Mouse (Mus musculus) heart, embryonic 14.5 days (tissue): ENCODE data around the gene Zfp763. TPM values are rescaled to one million over a fixed set of nuclear protein-coding genes. Genes with fewer than 3 reads are reported as not detected.
"Not testable (repeated sequence)": the region's sequence is repeated elsewhere in the genome, so short reads cannot be mapped to it uniquely, and the experiment has no call there.

ENCODE experiments used
- ATAC-seq: fragments of 200-750 bp; cut with Nextera tagmentation; 2 replicates; pipeline ENCODE4 v1.8.0; 2017; ENCODE audit warnings: low read depth, moderate TSS enrichment; ENCODE audit not compliant: insufficient number of reproducible peaks, insufficient read depth, low FRiP score
- H3K27ac ChIP-seq, 2 experiments: fragments of 200-500 bp in 1 of 2; fragments of 300-500 bp in 1 of 2; sonication (generic) in 1 of 2; replicated peaks in 1 of 2; 2 replicates each; pipeline ENCODE4 v1.5.1; 2012 to 2014; ENCODE audit warnings: low read depth in 2 of 2, low read length in 2 of 2, control low read depth in 1 of 2, mild to moderate bottlenecking in 1 of 2, mixed read lengths in 1 of 2; ENCODE audit not compliant: control insufficient read depth in 1 of 2, insufficient read depth in 1 of 2
- H3K27me3 ChIP-seq: fragments of 300-500 bp; sonication (generic); 2 replicates; pipeline ENCODE4 v1.6.1; 2014; ENCODE audit warnings: mild to moderate bottlenecking, low read length, control low read depth; ENCODE audit not compliant: control insufficient read depth, insufficient read depth
- H3K36me3 ChIP-seq: fragments of 300-500 bp; sonication (generic); 2 replicates; pipeline ENCODE4 v1.6.1; 2014; ENCODE audit warnings: mild to moderate bottlenecking, control low read depth, low read length, mixed read lengths; ENCODE audit not compliant: control insufficient read depth, insufficient read depth
- H3K4me1 ChIP-seq, 2 experiments: fragments of 200-500 bp in 1 of 2; fragments of 300-500 bp in 1 of 2; sonication (generic) in 1 of 2; 2 replicates each; pipeline ENCODE4 v1.6.1; 2012 to 2014; ENCODE audit warnings: low read length in 2 of 2, control low read depth in 1 of 2, mixed read lengths in 1 of 2; ENCODE audit not compliant: control insufficient read depth in 2 of 2, insufficient read depth in 2 of 2
- H3K4me2 ChIP-seq: fragments of 300-500 bp; sonication (generic); 2 replicates; pipeline ENCODE4 v1.6.1; 2014; ENCODE audit warnings: mild to moderate bottlenecking, low read length
- H3K4me3 ChIP-seq, 2 experiments: fragments of 200-500 bp in 1 of 2; fragments of 300-500 bp in 1 of 2; sonication (generic) in 1 of 2; 2 replicates each; pipeline ENCODE4 v1.5.1; 2012 to 2014; ENCODE audit warnings: low read length in 2 of 2, mild to moderate bottlenecking in 2 of 2, control low read depth in 1 of 2, low read depth in 1 of 2, moderate library complexity in 1 of 2; ENCODE audit not compliant: control insufficient read depth in 1 of 2, insufficient read depth in 1 of 2
- H3K9ac ChIP-seq: fragments of 300-500 bp; sonication (generic); 2 replicates; pipeline ENCODE4 v1.6.1; 2014; ENCODE audit warnings: mild to moderate bottlenecking, low read length
- H3K9me3 ChIP-seq: fragments of 300-500 bp; sonication (generic); 2 replicates; pipeline ENCODE4 v1.6.1; 2016; ENCODE audit warnings: low read length, control low read depth; ENCODE audit not compliant: control insufficient read depth
- WGBS: fragments of 180-500 bp; shearing (Covaris S2); extraction: QIAGEN DNeasy Blood & Tissue Kit; methylation state at CpG from one replicate; pipeline ENCODE4 v1.1.7; 2014; 5-methylcytosine and 5-hydroxymethylcytosine counted together
- polyA plus RNA-seq: library from polyadenylated mRNA; unstranded; fragments of >200 nt; fragmentation: Nextera tagmentation; extraction: Ambion mirVana; gene quantifications from 2 replicates; pipeline ENCODE4 v1.2.1, GENCODE M21; 2014

Zfp763 gene
- polyA plus RNA-seq: 5.5 and 6.6 TPM in 2 replicates

- ATAC-seq: peak; percentile 91
- H3K27me3 ChIP-seq: no peaks in the 10 kb centered on the region
- H3K4me1 ChIP-seq: peaks cover 0 to 4% of the 10 kb centered on the region in 2 experiments; a peak in 2 of 4 replicates
- 3% methylated on average over 27 of the region's 27 CpGs for WGBS
- peak within 1 kb of the TSS; percentile 91 for H3K9ac ChIP-seq
- peak within 1 kb of the TSS; percentile 69 for H3K4me2 ChIP-seq
- peak within 1 kb of the TSS; percentile 83 to 85 for H3K27ac ChIP-seq
- no peaks in the 10 kb centered on the region for H3K9me3 ChIP-seq
- peak within 1 kb of the TSS; percentile 84 to 96 for H3K4me3 ChIP-seq
- no peaks in the 10 kb centered on the region for H3K36me3 ChIP-seq
Observed at GRCm38 (mm10) chr17:33032900-33033891, at the start of gene Zfp763. Zfp763 (minus strand) TSS chr17:33033402.

DNA sequence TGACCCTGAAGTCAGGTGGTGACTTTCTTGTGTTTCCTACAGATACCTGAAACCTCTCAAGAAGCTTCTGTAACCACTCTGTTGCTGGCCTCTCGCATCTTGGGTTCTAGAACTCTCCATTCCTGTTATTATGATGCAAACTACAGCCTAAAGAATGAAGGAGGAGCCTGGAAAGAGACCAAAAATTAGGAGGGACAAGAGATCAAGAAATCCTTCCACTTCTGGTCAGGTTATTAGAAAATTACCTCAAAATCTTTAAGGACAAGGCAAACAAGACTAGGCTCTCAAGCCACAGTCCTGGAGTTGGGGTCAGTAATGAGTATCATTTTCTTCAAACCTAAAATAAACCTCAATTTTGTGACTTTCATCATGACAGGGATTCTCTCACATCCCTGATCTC lies 34.8 kb upstream of the Zfp763 start, which contains the start of gene 4921501E09Rik:
TSS of gene 4921501E09Rik (minus strand) at position 101 of the 400 bp plus-strand sequence.
- no peaks in the 10 kb centered on the region for H3K9me3 ChIP-seq
- no peak within 1 kb of the TSS for H3K27ac ChIP-seq
- H3K36me3 ChIP-seq: no peaks in the 10 kb centered on the region
- no peaks in the 10 kb centered on the region for H3K27me3 ChIP-seq
- no peak within 1 kb of the TSS for H3K4me2 ChIP-seq
- no peak within 1 kb of the TSS for H3K9ac ChIP-seq
- no peak within 1 kb of the TSS for H3K4me3 ChIP-seq
- 45% methylated on average over 1 of the region's 1 CpGs for WGBS
- ATAC-seq: no peak
- no peaks in the 10 kb centered on the region for H3K4me1 ChIP-seq

DNA sequence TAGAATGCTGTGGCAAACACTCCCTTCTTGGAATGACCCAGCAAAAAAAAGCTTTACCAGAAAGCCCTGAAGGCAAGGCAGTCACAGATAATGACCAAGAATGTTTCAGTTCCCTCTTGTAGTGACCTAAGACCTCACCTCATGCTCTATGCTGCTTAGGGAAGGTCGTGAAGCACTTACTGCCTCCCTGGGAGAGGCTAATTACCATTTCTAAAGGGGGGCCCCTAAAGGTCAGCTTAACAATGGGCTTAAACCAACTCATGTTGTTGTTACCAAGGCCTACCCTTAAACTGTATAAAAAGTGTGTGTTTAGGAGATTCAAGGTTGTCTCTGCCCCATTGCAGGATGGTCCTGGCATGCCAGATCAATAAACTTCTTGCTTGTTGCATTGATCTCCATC lies 29.8 kb upstream of the Zfp763 start:
- Histone ChIP-seq H3K36me3 (no peaks in the 10 kb centered on the region), H3K27me3 (no peaks in the 10 kb centered on the region), H3K4me2 (no peak overlapping the region), H3K9ac (no peak overlapping the region), H3K9me3 (no peaks in the 10 kb centered on the region), H3K27ac (no peak overlapping the region), H3K4me1 (no peaks in the 10 kb centered on the region), H3K4me3 (no peak overlapping the region)
- 0% methylated on average over 1 of the region's 1 CpGs for whole genome bisulfite sequencing
- ATAC-seq: no peak

DNA sequence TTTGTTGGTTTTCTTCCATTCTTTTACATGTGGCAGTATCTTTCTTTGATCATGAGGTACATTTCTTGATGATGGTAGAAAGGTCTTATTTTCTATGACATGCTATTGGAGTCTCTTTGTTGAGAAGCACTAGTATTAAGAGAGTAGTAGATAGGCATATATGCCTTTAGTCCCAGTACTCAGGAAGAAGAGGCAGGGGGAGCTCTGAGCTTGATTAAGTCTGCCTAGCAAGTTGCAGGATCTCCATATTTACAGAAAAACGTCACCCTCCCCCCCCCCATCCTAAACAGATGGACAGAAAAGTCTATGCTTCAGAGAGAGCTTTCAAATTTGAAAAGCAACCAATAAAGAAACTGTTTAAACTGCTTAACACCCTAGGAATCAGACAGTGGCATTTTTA lies 25.6 kb upstream of the Zfp763 start:
- H3K9ac ChIP-seq: no peak overlapping the region
- H3K27ac ChIP-seq: no peak overlapping the region
- no peaks in the 10 kb centered on the region for H3K36me3 ChIP-seq
- no peaks in the 10 kb centered on the region for H3K4me1 ChIP-seq
- 0% methylated on average over 1 of the region's 1 CpGs for WGBS
- no peak overlapping the region for H3K4me3 ChIP-seq
- no peaks in the 10 kb centered on the region for H3K27me3 ChIP-seq
- no peak overlapping the region for H3K4me2 ChIP-seq
- no peaks in the 10 kb centered on the region for H3K9me3 ChIP-seq
- no peak for ATAC-seq

DNA sequence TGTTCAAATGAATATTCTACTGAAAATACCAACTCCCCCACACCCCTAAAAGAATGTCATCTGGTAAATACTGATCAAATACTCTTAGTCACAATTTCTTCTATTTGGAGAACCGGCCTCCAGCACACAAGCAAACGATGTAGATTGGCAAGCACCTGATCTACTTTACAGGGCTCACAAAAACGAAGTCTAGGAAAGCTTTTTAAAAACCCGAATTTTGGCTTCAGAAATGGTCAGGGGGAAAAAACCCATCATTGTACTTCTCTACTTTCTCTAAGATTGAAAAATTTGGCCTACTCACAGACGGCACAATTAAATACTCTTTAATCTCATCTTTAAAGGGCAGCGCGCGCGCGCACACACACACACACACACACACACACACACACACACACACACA lies 826 bp downstream of the Zfp763 start:
- WGBS: 10% methylated on average over 10 of the region's 10 CpGs

GRCm38 (mm10) chr17:33020434-33020833 lies 12.8 kb downstream of the Zfp763 start:
- H3K27me3 ChIP-seq, H3K27ac ChIP-seq, H3K4me1 ChIP-seq, H3K4me3 ChIP-seq, ATAC-seq, H3K4me2 ChIP-seq, H3K9ac ChIP-seq: not testable (repeated sequence)
- peaks cover 58% of the 10 kb centered on the region for H3K9me3 ChIP-seq
- H3K36me3 ChIP-seq: peaks cover 48% of the 10 kb centered on the region

More for the DNA sequence above, 826 bp downstream of the Zfp763 start:
- Histone ChIP-seq H3K4me2 (peak overlapping the region; percentile 69), H3K27ac (peak overlapping the region in 1 of 2 experiments; percentile 85; a peak in 1 of 4 replicates), H3K4me1 (peaks cover 0 to 4% of the 10 kb centered on the region in 2 experiments; a peak in 2 of 4 replicates), H3K9ac (peak overlapping the region; percentile 91), H3K4me3 (peak overlapping the region; percentile 84 to 96), H3K27me3 (no peaks in the 10 kb centered on the region), H3K9me3 (peaks cover 3% of the 10 kb centered on the region), H3K36me3 (no peaks in the 10 kb centered on the region)
- ATAC-seq: no peak

DNA sequence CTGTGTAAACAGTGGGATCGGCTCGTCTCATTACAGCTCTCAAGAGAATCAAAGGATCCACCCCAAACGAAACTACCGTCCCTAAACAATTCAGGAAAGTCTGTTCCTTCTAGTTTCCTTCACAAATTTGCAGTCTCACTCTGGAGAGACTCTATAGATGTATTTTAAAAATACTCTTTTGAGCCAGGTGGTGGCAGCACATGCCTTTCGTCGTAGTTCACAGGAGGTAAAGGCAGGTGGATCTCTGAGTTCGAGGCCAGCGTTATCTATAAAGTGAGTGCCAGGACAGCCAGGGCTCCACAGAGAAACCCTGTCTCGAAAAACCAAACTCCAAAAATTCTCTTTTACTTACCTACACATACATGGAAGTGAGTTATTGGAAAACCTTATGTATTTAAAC lies 24.9 kb downstream of the Zfp763 start:
- Histone ChIP-seq H3K4me3 (no peak overlapping the region), H3K36me3 (peaks cover 20% of the 10 kb centered on the region), H3K9me3 (peaks cover 11% of the 10 kb centered on the region), H3K27me3 (no peaks in the 10 kb centered on the region), H3K4me2 (no peak overlapping the region), H3K4me1 (no peaks in the 10 kb centered on the region), H3K27ac (no peak overlapping the region), H3K9ac (no peak overlapping the region)
- no peak for ATAC-seq
- 39% methylated on average over 9 of the region's 9 CpGs for WGBS
